Mouse (Mus musculus): ENCODE measurements at regions not wholly inside any gene's neighbourhood (a gene's known extent, or its start where the extent isn't known, plus 50 kb on each side); places are given as distances from the start of the nearest gene placed in this dataset.

DNA sequence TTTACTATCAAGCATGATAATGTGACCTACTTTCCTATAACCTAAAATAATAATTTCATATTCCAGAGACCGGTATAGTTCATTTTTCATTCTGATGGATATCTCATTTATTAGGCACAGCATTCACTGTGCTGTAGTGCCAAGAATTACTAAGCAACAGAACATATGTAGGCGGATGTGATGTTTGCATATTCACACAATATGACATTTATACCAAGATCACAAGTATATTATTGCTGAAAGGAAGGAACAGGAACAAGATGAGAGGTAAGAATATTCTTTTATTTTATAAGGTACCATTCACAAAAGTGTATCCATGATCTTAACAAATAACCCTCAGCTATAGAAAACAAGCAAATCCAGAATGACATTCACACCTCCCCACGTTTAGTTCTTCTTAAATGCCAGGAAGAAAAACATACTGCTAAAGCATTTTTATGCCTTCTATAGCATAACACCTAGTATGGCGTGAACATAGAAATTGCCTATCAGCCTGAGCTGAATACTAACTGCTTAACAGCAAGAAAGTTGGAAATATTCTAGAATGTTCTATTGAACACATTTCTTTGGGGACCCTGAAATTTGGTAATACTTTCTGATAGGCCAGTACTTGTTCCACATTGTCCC, 1062.8 kb upstream of the Acvr2a start:
- H3K9ac ChIP-seq (replicated peaks; ENCODE audit: low read length) = no peak overlapping the region
- ATAC-seq (no peak), DNase-seq (ENCODE audit: low spot score) (no peak)
- WGBS = 88% methylated on average over 4 of the region's 4 CpGs
- no peak for TF ChIP-seq CTCF (IDR thresholded peaks at IDR 0.05; ENCODE audit: low read depth)
- H3K27ac ChIP-seq = no peak overlapping the region
- no peaks in the 10 kb centered on the region for H3K9me3 ChIP-seq (ENCODE audit: low read length)
- H3K4me2 ChIP-seq (ENCODE audit: low read depth, low read length) = no peak overlapping the region
- no peaks in the 10 kb centered on the region for H3K36me3 ChIP-seq (ENCODE audit: insufficient read depth, low read length)
- no peak overlapping the region for H3K4me3 ChIP-seq (ENCODE audit: low read length)
- H3K4me1 ChIP-seq (ENCODE audit: insufficient read depth, low read length) = no peaks in the 10 kb centered on the region
- no peaks in the 10 kb centered on the region for H3K27me3 ChIP-seq (ENCODE audit: insufficient read depth, low read length)

DNA sequence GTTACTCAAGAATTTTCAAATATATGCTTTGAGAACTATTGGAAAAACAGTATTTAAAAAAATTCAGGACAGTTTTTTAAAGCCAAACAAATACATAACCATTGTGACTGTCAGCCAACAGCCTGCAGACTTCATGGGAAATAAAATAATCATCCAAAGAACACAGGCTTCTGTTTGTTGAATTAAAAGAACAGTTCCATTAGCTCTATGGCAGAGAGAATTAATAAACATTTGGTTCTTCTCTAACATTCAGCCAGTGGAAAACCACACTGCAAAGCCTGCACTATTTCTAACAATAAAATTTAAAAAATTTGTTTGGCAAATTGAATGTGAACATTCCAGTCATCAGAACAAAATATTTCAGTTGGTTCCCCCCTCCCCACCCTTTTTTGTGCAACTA, 1058.2 kb upstream of the Acvr2a start:
- H3K36me3 ChIP-seq (ENCODE audit: insufficient read depth, low read length) = no peaks in the 10 kb centered on the region
- H3K4me3 ChIP-seq (ENCODE audit: low read length) = no peak overlapping the region
- DNase-seq (ENCODE audit: low spot score) (no peak), ATAC-seq (no peak)
- no peaks in the 10 kb centered on the region for H3K27me3 ChIP-seq (ENCODE audit: insufficient read depth, low read length)
- no peak for TF ChIP-seq CTCF (IDR thresholded peaks at IDR 0.05; ENCODE audit: low read depth)
- H3K9me3 ChIP-seq (ENCODE audit: low read length) = no peaks in the 10 kb centered on the region
- no peak overlapping the region for H3K4me2 ChIP-seq (ENCODE audit: low read depth, low read length)
- H3K4me1 ChIP-seq (ENCODE audit: insufficient read depth, low read length) = no peaks in the 10 kb centered on the region
- no peak overlapping the region for H3K27ac ChIP-seq
- no peak overlapping the region for H3K9ac ChIP-seq (replicated peaks; ENCODE audit: low read length)

DNA sequence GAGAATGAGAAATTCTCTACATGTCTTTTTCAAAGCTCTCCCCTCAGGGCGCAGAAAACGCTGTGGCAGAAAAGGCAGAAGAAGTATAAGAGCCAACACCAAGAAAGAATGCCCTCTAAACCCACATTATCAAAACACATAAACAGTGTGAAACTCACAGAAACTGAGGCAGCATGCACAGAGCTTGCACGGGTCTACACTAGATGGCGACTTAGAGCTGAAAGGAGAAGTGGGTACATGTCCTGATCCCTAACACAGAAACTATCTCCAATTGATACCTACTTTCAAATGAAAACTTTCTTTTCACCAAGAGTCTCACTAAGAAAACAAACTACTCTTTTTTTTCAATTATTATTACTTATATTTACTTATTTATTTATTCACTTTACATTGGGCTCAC, 1057.7 kb upstream of the Acvr2a start:
- DNase-seq (ENCODE audit: low spot score) = no peak
- Histone ChIP-seq H3K9me3 (ENCODE audit: low read length) (no peaks in the 10 kb centered on the region), H3K4me3 (ENCODE audit: low read length) (no peak overlapping the region), H3K36me3 (ENCODE audit: insufficient read depth, low read length) (no peaks in the 10 kb centered on the region), H3K9ac (replicated peaks; ENCODE audit: low read length) (no peak overlapping the region), H3K4me2 (ENCODE audit: low read depth, low read length) (no peak overlapping the region), H3K27ac (no peak overlapping the region), H3K4me1 (ENCODE audit: insufficient read depth, low read length) (no peaks in the 10 kb centered on the region), H3K27me3 (ENCODE audit: insufficient read depth, low read length) (no peaks in the 10 kb centered on the region)
- peak; percentile 13; the same call in 1 of the 2 replicates for TF ChIP-seq CTCF (IDR thresholded peaks at IDR 0.05; ENCODE audit: low read depth)
- 59% methylated on average over 4 of the region's 4 CpGs for WGBS
- no peak for ATAC-seq

GRCm38 (mm10) chr2:47775766-47776165, 1038.1 kb upstream of the Acvr2a start:
- H3K9ac ChIP-seq (replicated peaks; ENCODE audit: low read length) = no peak overlapping the region
- no peak overlapping the region for H3K27ac ChIP-seq
- H3K36me3 ChIP-seq (ENCODE audit: insufficient read depth, low read length) = no peaks in the 10 kb centered on the region
- H3K4me3 ChIP-seq (ENCODE audit: low read length) = no peak overlapping the region
- WGBS = 59% methylated on average over 1 of the region's 1 CpGs
- no peak overlapping the region for H3K4me2 ChIP-seq (ENCODE audit: low read depth, low read length)
- H3K9me3 ChIP-seq (ENCODE audit: low read length) = no peaks in the 10 kb centered on the region
- no peaks in the 10 kb centered on the region for H3K4me1 ChIP-seq (ENCODE audit: insufficient read depth, low read length)
- no peak for TF ChIP-seq CTCF (IDR thresholded peaks at IDR 0.05; ENCODE audit: low read depth)
- ATAC-seq (no peak), DNase-seq (ENCODE audit: low spot score) (no peak)
- no peaks in the 10 kb centered on the region for H3K27me3 ChIP-seq (ENCODE audit: insufficient read depth, low read length)

DNA sequence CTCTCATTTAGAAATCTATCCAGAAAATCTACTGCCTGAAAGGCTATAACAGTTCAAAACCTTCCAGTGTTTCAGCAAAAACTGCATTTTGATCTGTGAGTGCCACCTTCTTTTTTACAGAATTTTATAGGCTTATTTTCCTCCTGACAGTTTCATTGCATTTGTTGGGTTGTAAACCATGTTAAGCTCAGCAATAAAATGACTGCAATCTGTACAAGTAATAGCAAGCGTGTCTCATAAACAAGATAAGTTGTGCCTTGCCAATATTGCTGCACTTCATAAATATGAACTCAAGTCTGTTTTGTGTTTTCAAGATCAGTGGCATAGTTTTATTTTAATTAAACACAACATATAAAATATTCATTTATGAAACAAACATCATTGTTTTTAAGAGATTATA, 1036.9 kb upstream of the Acvr2a start:
- Histone ChIP-seq H3K27me3 (ENCODE audit: insufficient read depth, low read length) (no peaks in the 10 kb centered on the region), H3K4me2 (ENCODE audit: low read depth, low read length) (no peak overlapping the region), H3K27ac (no peak overlapping the region), H3K4me3 (ENCODE audit: low read length) (no peak overlapping the region), H3K4me1 (ENCODE audit: insufficient read depth, low read length) (no peaks in the 10 kb centered on the region), H3K36me3 (ENCODE audit: insufficient read depth, low read length) (no peaks in the 10 kb centered on the region), H3K9me3 (ENCODE audit: low read length) (no peaks in the 10 kb centered on the region), H3K9ac (replicated peaks; ENCODE audit: low read length) (no peak overlapping the region)
- WGBS = 81% methylated on average over 1 of the region's 1 CpGs
- DNase-seq (ENCODE audit: low spot score) (no peak), ATAC-seq (no peak)
- no peak for TF ChIP-seq CTCF (IDR thresholded peaks at IDR 0.05; ENCODE audit: low read depth)

- Histone ChIP-seq H3K27ac (no peak overlapping the region), H3K4me2 (ENCODE audit: low read depth, low read length) (no peak overlapping the region)
- ATAC-seq = no peak
Measured at GRCm38 (mm10) chr2:47785848-47786247, 1028.1 kb upstream of the Acvr2a start.

DNA sequence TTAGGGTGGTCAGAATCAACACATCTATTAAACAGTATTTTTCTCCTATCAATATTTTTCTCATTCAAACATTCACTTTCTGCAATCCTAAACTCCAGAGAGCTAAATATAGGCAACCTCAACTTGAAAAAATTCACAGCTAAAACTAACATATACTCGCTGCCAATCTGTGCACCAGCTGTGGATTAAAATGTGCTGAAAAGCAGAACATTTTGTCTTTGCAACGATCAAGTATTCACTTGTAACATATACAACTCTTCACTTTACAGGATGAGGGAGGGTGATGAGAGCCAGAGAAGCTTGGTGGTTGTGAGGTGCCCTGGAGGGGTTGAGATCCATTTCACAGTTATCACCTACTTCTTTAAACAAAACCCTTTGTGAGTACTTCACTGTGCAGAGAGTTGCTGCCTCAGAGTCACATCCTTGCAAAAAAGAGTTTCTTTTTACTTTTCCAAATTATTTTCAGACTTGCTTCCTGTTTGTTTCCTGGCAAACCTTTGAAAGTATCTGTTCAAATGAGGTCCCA, 991.1 kb upstream of the Acvr2a start:
- no peaks in the 10 kb centered on the region for H3K36me3 ChIP-seq (ENCODE audit: insufficient read depth, low read length)
- H3K4me2 ChIP-seq (ENCODE audit: low read depth, low read length) = no peak overlapping the region
- no peaks in the 10 kb centered on the region for H3K27me3 ChIP-seq (ENCODE audit: insufficient read depth, low read length)
- no peak overlapping the region for H3K27ac ChIP-seq
- no peak overlapping the region for H3K4me3 ChIP-seq (ENCODE audit: low read length)
- no peak overlapping the region for H3K9ac ChIP-seq (replicated peaks; ENCODE audit: low read length)
- no peak for TF ChIP-seq CTCF (IDR thresholded peaks at IDR 0.05; ENCODE audit: low read depth)
- H3K9me3 ChIP-seq (ENCODE audit: low read length) = no peaks in the 10 kb centered on the region
- ATAC-seq (no peak), DNase-seq (ENCODE audit: low spot score) (no peak)
- 70% methylated on average over 2 of the region's 2 CpGs for WGBS
- H3K4me1 ChIP-seq (ENCODE audit: insufficient read depth, low read length) = no peaks in the 10 kb centered on the region

More at GRCm38 (mm10) chr2:47785848-47786247, 1028.1 kb upstream of the Acvr2a start:
- no peak overlapping the region for H3K9ac ChIP-seq (replicated peaks; ENCODE audit: low read length)
- no peaks in the 10 kb centered on the region for H3K36me3 ChIP-seq (ENCODE audit: insufficient read depth, low read length)
- no peaks in the 10 kb centered on the region for H3K9me3 ChIP-seq (ENCODE audit: low read length)
- 7% methylated on average over 3 of the region's 3 CpGs for WGBS
- H3K27me3 ChIP-seq (ENCODE audit: insufficient read depth, low read length) = no peaks in the 10 kb centered on the region
- TF ChIP-seq CTCF (IDR thresholded peaks at IDR 0.05; ENCODE audit: low read depth) = peak; percentile 75
- no peaks in the 10 kb centered on the region for H3K4me1 ChIP-seq (ENCODE audit: insufficient read depth, low read length)
- peak; percentile 73 for DNase-seq (ENCODE audit: low spot score)
- H3K4me3 ChIP-seq (ENCODE audit: low read length) = no peak overlapping the region

Data from hindbrain, postnatal 0 days (tissue).